Mouse (Mus musculus) megakaryocyte, embryonic 14.5 days (primary cell): ENCODE results near the gene Gm35549. TPM values are rescaled to one million over a fixed set of nuclear protein-coding genes. Genes with fewer than 3 reads are reported as not detected.

Experiments used
- H3K27me3 ChIP-seq: replicated peaks from 2 replicates; pipeline ENCODE3; 2012; ENCODE audit warnings: inconsistent platforms
- H3K36me3 ChIP-seq: replicated peaks from 2 replicates; pipeline ENCODE3; 2012; ENCODE audit warnings: low read length, inconsistent platforms, mixed read lengths
- H3K4me1 ChIP-seq: 2 replicates; pipeline ENCODE4 v1.6.1; 2012; ENCODE audit warnings: inconsistent platforms
- H3K4me3 ChIP-seq: replicated peaks from 2 replicates; pipeline ENCODE3; 2012; ENCODE audit warnings: moderate library complexity, mild to moderate bottlenecking, inconsistent platforms
- H3K9me3 ChIP-seq: 2 replicates; pipeline ENCODE4 v1.6.1; 2012; ENCODE audit warnings: inconsistent platforms
- FLI1 ChIP-seq: IDR thresholded peaks from 2 replicates; pipeline ENCODE4 v1.6.1; 2012; ENCODE audit warnings: low read length, inconsistent platforms, mixed read lengths
- GATA1 ChIP-seq: IDR thresholded peaks from 3 replicates; pipeline ENCODE4 v1.6.1; 2012; ENCODE audit warnings: mixed read lengths, low read length, inconsistent platforms, borderline replicate concordance
- polyA plus RNA-seq: library from polyadenylated mRNA; stranded (reverse); fragments of >175 nt; gene quantifications from 2 replicates; pipeline ENCODE4 v1.2.3, GENCODE M21; 2012; ENCODE audit warnings: low replicate concordance; ENCODE audit not compliant: insufficient read depth

Gm35549 gene
- polyA plus RNA-seq, 1 experiment, result not detected

DNA sequence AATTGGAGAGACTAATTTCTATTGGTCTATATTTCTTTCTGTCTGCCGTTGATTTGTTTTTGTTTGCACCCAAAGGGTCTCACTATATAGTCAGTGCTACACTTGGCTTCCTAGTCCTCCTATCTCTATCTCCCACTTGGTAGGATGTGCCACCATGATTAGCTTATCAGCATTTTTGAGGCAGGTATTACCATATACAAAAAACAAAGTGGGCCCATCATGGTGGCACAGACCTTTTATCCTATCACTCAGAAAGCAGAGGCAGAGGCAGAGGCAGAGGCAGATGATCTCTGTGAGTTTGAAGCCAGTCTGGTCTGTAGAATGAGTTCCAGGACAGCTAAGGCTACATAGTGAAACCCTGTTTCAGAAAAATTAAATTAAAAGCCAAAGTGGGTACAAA lies 57.3 kb downstream of the Gm35549 start:
- no peaks in the 10 kb centered on the region for H3K9me3 ChIP-seq
- no peaks in the 10 kb centered on the region for H3K36me3 ChIP-seq
- H3K27me3 ChIP-seq, result peaks cover 12% of the 10 kb centered on the region
- H3K4me1 ChIP-seq, result no peaks in the 10 kb centered on the region
- TF ChIP-seq GATA1, result no peak
- TF ChIP-seq FLI1, result no peak
- no peak overlapping the region for H3K4me3 ChIP-seq

DNA sequence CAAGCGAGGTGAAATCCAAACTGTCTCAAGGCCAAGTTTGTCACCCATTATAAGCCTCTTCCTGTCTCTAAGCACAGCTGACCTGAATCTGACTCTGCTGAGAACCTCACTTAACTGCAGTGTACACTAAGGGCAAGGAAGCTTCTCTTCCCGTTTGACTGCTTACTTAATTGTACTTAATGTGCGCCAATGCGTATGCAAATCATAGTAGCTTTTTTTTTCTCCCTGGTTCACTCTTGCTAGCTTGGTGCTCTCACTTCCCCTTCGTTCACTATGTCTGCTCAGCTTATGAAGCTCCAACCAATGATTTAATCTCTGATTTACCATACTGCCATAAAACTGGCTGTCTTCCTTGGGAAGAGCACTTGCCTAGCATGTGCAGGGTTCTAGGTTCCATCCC lies 58.6 kb downstream of the Gm35549 start:
- Histone ChIP-seq H3K4me1 (peaks cover under 1% of the 10 kb centered on the region; the same call in 1 of the 2 replicates), H3K27me3 (peaks cover 12% of the 10 kb centered on the region), H3K36me3 (no peaks in the 10 kb centered on the region), H3K4me3 (no peak overlapping the region), H3K9me3 (no peaks in the 10 kb centered on the region; the same call in 1 of the 2 replicates)
- TF ChIP-seq FLI1, result no peak
- TF ChIP-seq GATA1, result no peak

Other genes starting within 250 kb of the Gm35549 start
- gene Topaz1, start 96.7 kb downstream of the Gm35549 start, polyA plus RNA-seq, result not detected in 2 replicates
- gene Tcaim, start 38.5 kb downstream of the Gm35549 start, polyA plus RNA-seq, result 0.03 TPM in 1 of 2 replicates, not detected in the other
- gene Zfp445, start 22.0 kb upstream of the Gm35549 start, polyA plus RNA-seq, result 3.9 TPM in 1 of 2 replicates, not detected in the other
- not detected in 2 replicates for gene Zkscan7, start 41.6 kb upstream of the Gm35549 start, polyA plus RNA-seq
- gene Zfp105, start 79.0 kb upstream of the Gm35549 start, polyA plus RNA-seq, result not detected in 2 replicates
- gene 1110059G10Rik, start 107.0 kb upstream of the Gm35549 start, polyA plus RNA-seq, result 2.4 TPM in 1 of 2 replicates, not detected in the other
- gene Kif15, start 107.0 kb upstream of the Gm35549 start, polyA plus RNA-seq, result 1.3 and 2.1 TPM in 2 replicates
- 3.9 TPM in 1 of 2 replicates, not detected in the other for gene Tmem42, start 177.3 kb upstream of the Gm35549 start, polyA plus RNA-seq
- gene Tgm4, start 190.7 kb upstream of the Gm35549 start, polyA plus RNA-seq, result not detected in 2 replicates